Mouse (Mus musculus) midbrain, postnatal 0 days (tissue): ENCODE results near the gene Abtb2. TPM values are rescaled to one million over a fixed set of nuclear protein-coding genes. Genes with fewer than 3 reads are reported as not detected.

Experiments
- ATAC-seq: fragments of 200-750 bp; cut with Nextera tagmentation; 2 replicates; pipeline ENCODE4 v1.8.0; 2017; ENCODE audit warnings: moderate number of reproducible peaks, mild to moderate bottlenecking, moderate TSS enrichment, moderate library complexity; ENCODE audit not compliant: low FRiP score
- DNase-seq: peaks from one replicate; pipeline ENCODE4 v3.0.0-alpha.2; 2015; ENCODE audit warnings: low spot score
- H3K27ac ChIP-seq: fragments of 300-500 bp; sonication (generic); 2 replicates; pipeline ENCODE4 v1.5.1; 2014; ENCODE audit warnings: low read depth, mild to moderate bottlenecking, low read length, mixed read lengths
- H3K27me3 ChIP-seq: fragments of 300-500 bp; sonication (generic); 2 replicates; pipeline ENCODE4 v1.6.1; 2014; ENCODE audit warnings: low read length, control low read depth, mixed read lengths; ENCODE audit not compliant: insufficient read depth
- H3K36me3 ChIP-seq: fragments of 300-500 bp; sonication (generic); 2 replicates; pipeline ENCODE4 v1.6.1; 2014; ENCODE audit warnings: low read length, control low read depth, mixed read lengths; ENCODE audit not compliant: insufficient read depth
- H3K4me1 ChIP-seq: fragments of 300-500 bp; sonication (generic); 2 replicates; pipeline ENCODE4 v1.6.1; 2014; ENCODE audit warnings: mild to moderate bottlenecking, control low read depth, antibody characterized with exemption, low read length, mixed read lengths; ENCODE audit not compliant: insufficient read depth
- H3K4me2 ChIP-seq: fragments of 300-500 bp; sonication (generic); 2 replicates; pipeline ENCODE4 v1.6.1; 2014; ENCODE audit warnings: low read depth, mild to moderate bottlenecking, low read length, mixed read lengths; ENCODE audit not compliant: poor library complexity, severe bottlenecking
- H3K4me3 ChIP-seq: fragments of 300-500 bp; sonication (generic); 2 replicates; pipeline ENCODE4 v1.5.1; 2014; ENCODE audit warnings: low read depth, mild to moderate bottlenecking, low read length, moderate library complexity
- H3K9ac ChIP-seq: fragments of 300-500 bp; sonication (generic); replicated peaks from 2 replicates; pipeline ENCODE4 v1.6.1; 2014; ENCODE audit warnings: mild to moderate bottlenecking, low read length, moderate library complexity, mixed read lengths; ENCODE audit not compliant: poor library complexity, severe bottlenecking
- H3K9me3 ChIP-seq: fragments of 300-500 bp; sonication (generic); 2 replicates; pipeline ENCODE4 v1.6.1; 2016; ENCODE audit warnings: low read length, control low read depth
- CTCF ChIP-seq: IDR thresholded peaks from 2 replicates; pipeline ENCODE4 v1.5.1; 2016; ENCODE audit warnings: antibody characterized with exemption, mild to moderate bottlenecking
- WGBS: fragments of 180-500 bp; shearing (Covaris S2); extraction: QIAGEN DNeasy Blood & Tissue Kit; methylation state at CpG from one replicate; pipeline ENCODE4 v1.1.7; 2014; 5-methylcytosine and 5-hydroxymethylcytosine counted together
- polyA plus RNA-seq: library from polyadenylated mRNA; unstranded; fragments of >200 nt; fragmentation: Nextera tagmentation; extraction: Ambion mirVana; gene quantifications from 2 replicates; pipeline ENCODE4 v1.2.1, GENCODE M21; 2015
- total RNA-seq: library from RNA; depleted of rRNA; stranded (reverse); fragments of >200 nt; gene quantifications from 2 replicates; pipeline ENCODE4 v1.2.3, GENCODE M21; 2014

Gene Abtb2
- total and polyA plus RNA-seq, 2 experiments from 2014 or later, result 7.4 to 21.8 TPM

DNA sequence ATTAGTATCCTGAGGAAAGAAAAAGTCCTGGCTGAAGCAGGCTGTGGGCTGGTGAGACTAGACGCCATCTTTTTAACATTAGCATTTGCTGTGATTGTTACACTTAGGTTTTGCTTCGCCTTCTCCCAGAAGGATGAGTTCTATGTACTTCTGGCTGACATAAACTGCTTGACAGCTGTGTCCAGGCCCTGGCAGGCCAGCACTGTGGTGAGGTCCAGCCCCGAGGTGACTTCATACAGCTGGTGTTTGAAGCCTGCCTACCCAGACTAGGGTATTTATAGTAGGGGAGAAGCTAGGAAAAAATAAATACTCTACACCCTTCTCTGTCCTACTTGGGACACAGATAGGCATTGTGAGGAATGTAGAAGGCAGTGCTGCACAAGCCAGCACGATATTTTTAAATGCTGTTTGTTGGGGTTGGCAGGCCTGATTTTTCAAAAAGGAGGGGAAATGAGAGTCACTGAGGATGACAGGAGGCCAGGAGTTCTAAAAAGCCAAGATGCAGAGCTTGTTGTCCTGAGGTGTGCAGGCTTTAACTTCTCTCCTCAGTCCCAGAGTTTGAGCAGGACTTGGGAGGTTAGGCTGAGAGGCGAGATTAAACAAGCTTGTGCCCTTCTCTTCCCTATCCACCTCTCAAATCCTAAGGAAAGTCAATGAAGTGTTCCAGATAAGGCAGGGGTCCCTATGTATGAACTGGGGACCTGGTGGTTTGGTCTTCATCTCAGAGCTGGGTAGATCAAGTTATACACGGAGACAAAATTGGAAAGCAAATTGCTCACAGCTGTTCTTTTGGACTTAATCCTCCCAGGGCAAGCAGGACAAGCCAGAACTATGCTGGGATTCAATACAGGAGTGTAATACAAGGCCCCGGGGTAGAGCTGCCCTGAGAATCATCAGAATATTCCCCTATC, 11.9 kb downstream of the Abtb2 start:
- Histone ChIP-seq H3K27me3 (no peaks in the 10 kb centered on the region), H3K27ac (no peak overlapping the region), H3K4me2 (no peak overlapping the region), H3K4me1 (no peaks in the 10 kb centered on the region), H3K9me3 (no peaks in the 10 kb centered on the region), H3K36me3 (no peaks in the 10 kb centered on the region), H3K4me3 (no peak overlapping the region), H3K9ac (no peak overlapping the region)
- TF ChIP-seq CTCF, result no peak
- no peak for ATAC-seq
- no peak for DNase-seq
- WGBS, result 72% methylated on average over 7 of the region's 7 CpGs

DNA sequence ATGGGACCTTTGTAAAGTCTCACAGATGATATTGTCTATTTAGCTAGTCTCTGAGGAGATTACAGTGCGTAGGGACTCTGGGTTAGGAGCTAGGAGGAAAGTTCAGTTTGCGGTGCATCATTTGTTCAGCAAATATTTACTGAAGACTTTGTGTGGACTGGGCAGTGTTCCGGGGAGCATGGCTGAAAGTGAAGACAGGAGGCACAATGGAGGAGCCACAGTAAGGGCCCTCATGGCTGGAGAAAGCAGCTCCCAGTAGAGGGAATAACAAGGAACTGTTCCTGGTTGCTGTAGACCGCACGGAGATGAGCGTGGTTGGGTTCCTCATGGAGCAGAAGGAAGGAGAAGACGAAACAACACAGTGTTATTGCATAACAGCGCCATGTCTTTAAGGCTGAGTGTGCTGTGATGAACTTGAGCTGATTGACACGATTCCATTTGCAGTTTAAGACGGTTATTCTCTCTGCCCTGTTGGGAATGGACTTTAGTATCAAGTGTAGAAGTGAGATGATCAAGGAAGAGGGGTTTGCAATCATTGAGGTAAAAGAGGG, 12.6 kb downstream of the Abtb2 start:
- Histone ChIP-seq H3K4me1 (no peaks in the 10 kb centered on the region), H3K27ac (no peak overlapping the region), H3K9ac (no peak overlapping the region), H3K4me2 (no peak overlapping the region), H3K27me3 (no peaks in the 10 kb centered on the region), H3K36me3 (no peaks in the 10 kb centered on the region), H3K4me3 (no peak overlapping the region), H3K9me3 (no peaks in the 10 kb centered on the region)
- WGBS, result 92% methylated on average over 10 of the region's 10 CpGs
- DNase-seq (no peak), ATAC-seq (no peak)
- TF ChIP-seq CTCF, result no peak

DNA sequence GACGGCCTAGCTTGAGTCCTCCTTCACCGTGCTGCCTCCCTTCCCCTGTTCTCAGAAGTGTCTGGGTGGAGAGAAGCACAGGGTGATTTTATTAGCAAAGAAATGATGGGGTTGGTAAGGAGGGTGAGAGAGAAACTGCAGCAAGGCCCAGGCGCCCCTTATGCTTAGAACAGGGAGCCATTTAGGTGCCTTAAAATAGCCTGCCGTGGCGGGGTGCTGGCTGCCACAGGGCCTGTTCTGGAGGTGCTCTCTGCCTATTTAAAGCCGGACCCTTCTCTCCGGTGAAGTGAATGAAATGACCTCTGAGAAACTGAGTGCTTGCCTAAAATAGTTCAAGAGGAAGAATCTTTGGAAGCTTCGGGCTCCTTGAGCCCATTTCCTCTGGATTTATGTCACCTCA, 14.6 kb downstream of the Abtb2 start:
- no peaks in the 10 kb centered on the region for H3K27me3 ChIP-seq
- H3K4me3 ChIP-seq, result no peak overlapping the region
- no peak overlapping the region for H3K4me2 ChIP-seq
- H3K36me3 ChIP-seq, result no peaks in the 10 kb centered on the region
- DNase-seq, result no peak
- 88% methylated on average over 8 of the region's 8 CpGs for WGBS
- ATAC-seq, result no peak
- no peaks in the 10 kb centered on the region for H3K9me3 ChIP-seq
- H3K9ac ChIP-seq, result no peak overlapping the region
- TF ChIP-seq CTCF, result no peak
- H3K27ac ChIP-seq, result no peak overlapping the region
- H3K4me1 ChIP-seq, result no peaks in the 10 kb centered on the region

DNA sequence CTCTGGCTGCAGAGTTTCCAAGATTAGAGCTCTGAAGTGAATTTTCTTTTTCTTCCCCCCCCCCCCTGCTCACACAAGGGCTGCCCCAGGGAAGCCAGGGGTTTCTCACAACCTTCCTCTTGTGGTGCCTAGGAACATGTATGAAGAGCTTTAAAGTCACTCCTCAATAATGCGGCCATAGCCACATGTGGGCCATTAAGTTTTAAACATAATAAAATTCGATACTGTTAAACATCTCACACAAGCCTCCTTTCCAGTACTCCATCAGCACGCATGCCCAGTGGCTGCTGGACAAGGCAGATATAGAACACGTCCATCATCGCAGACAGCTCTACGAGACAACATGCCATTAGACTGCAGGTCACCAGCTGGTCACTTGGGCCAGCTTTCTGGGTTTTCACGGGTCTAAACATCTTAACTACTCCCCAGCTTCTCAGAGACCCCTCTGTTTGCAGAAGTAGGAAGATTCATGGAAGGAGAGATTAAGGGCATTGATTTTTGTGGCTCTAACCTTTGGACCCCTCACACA, 15.3 kb downstream of the Abtb2 start:
- Histone ChIP-seq H3K9ac (no peak overlapping the region), H3K36me3 (no peaks in the 10 kb centered on the region), H3K4me1 (no peaks in the 10 kb centered on the region), H3K27ac (no peak overlapping the region), H3K4me2 (no peak overlapping the region), H3K4me3 (no peak overlapping the region), H3K27me3 (no peaks in the 10 kb centered on the region), H3K9me3 (no peaks in the 10 kb centered on the region)
- no peak for TF ChIP-seq CTCF
- no peak for ATAC-seq
- 84% methylated on average over 7 of the region's 7 CpGs for WGBS
- DNase-seq, result no peak

DNA sequence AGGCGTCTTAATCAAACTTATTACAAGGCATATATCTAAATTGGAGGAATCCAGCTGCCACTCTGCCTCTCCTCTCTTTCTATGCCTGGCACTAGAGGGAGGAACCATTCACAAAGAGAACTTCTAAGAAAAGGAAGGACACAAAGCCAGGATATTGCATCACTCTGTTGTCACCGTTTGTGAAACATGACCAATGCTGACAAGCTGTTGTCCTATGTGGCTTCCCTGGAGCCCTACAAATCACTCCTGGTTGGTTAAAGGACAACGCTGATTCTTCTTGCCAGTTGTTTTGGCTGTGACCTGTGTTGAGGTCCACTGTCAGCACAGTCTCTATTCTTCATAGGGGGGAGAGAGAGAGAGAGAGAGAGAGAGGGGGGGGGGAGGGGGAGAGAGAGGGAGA, 17.2 kb downstream of the Abtb2 start:
- H3K27ac ChIP-seq, result no peak overlapping the region
- H3K9ac ChIP-seq, result no peak overlapping the region
- no peak for TF ChIP-seq CTCF
- no peaks in the 10 kb centered on the region for H3K9me3 ChIP-seq
- H3K4me3 ChIP-seq, result no peak overlapping the region
- H3K4me1 ChIP-seq, result no peaks in the 10 kb centered on the region
- ATAC-seq (no peak), DNase-seq (no peak)
- H3K36me3 ChIP-seq, result no peaks in the 10 kb centered on the region
- no peaks in the 10 kb centered on the region for H3K27me3 ChIP-seq
- 70% methylated on average over 3 of the region's 3 CpGs for WGBS
- no peak overlapping the region for H3K4me2 ChIP-seq

DNA sequence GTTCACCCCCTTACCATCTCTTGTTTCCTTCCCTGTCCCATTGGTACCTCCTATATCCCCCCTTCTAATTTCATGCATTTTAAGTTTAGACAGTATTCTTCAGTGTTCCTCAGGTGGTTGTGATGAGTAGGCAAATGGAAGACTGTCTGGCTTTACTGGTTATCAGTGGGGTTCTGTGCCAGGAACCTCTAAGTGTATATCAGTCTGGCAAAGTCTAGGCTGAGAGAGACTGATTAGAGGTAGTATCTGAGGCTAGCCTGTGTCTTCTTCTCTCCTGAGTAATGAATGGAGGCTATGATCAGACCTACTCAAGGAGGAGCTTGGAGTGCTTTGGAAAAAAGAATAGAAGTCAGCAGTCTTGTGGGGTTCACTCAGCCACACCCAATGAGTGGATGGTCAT, 18.0 kb downstream of the Abtb2 start:
- ATAC-seq (no peak), DNase-seq (no peak)
- no peaks in the 10 kb centered on the region for H3K27me3 ChIP-seq
- H3K27ac ChIP-seq, result no peak overlapping the region
- H3K36me3 ChIP-seq, result no peaks in the 10 kb centered on the region
- H3K4me2 ChIP-seq, result no peak overlapping the region
- TF ChIP-seq CTCF, result no peak
- H3K9ac ChIP-seq, result no peak overlapping the region
- H3K4me3 ChIP-seq, result no peak overlapping the region
- H3K9me3 ChIP-seq, result no peaks in the 10 kb centered on the region
- H3K4me1 ChIP-seq, result no peaks in the 10 kb centered on the region
